Mouse (Mus musculus) heart, embryonic 11.5 days (tissue): Measurements from ENCODE around the gene Fryl. TPM values are rescaled to one million over a fixed set of nuclear protein-coding genes. Genes with fewer than 3 reads are reported as not detected.

ENCODE experiments used
- ATAC-seq: fragments of 200-750 bp; cut with Nextera tagmentation; replicated peaks from 2 replicates; pipeline ENCODE4 v1.8.0; 2017; ENCODE audit warnings: moderate library complexity; ENCODE audit not compliant: insufficient number of reproducible peaks, low FRiP score, low TSS enrichment
- H3K27ac ChIP-seq: fragments of 300-500 bp; sonication (generic); 2 replicates; pipeline ENCODE4 v1.5.1; 2014; ENCODE audit warnings: mild to moderate bottlenecking, low read depth, low read length
- H3K27me3 ChIP-seq: fragments of 300-500 bp; sonication (generic); 2 replicates; pipeline ENCODE4 v1.6.1; 2014; ENCODE audit warnings: mild to moderate bottlenecking, low read length, mixed read lengths; ENCODE audit not compliant: control insufficient read depth, insufficient read depth
- H3K36me3 ChIP-seq: fragments of 300-500 bp; sonication (generic); 2 replicates; pipeline ENCODE4 v1.6.1; 2014; ENCODE audit warnings: mild to moderate bottlenecking, low read length, moderate library complexity, mixed read lengths; ENCODE audit not compliant: control insufficient read depth, insufficient read depth
- H3K4me1 ChIP-seq: fragments of 300-500 bp; sonication (generic); 2 replicates; pipeline ENCODE4 v1.6.1; 2014; ENCODE audit warnings: low read length; ENCODE audit not compliant: control insufficient read depth, insufficient read depth
- H3K4me2 ChIP-seq: fragments of 300-500 bp; sonication (generic); 2 replicates; pipeline ENCODE4 v1.6.1; 2014; ENCODE audit warnings: mild to moderate bottlenecking, moderate library complexity
- H3K4me3 ChIP-seq: fragments of 300-500 bp; sonication (generic); 2 replicates; pipeline ENCODE4 v1.5.1; 2014; ENCODE audit warnings: low read depth, low read length
- H3K9ac ChIP-seq: fragments of 300-500 bp; sonication (generic); 2 replicates; pipeline ENCODE4 v1.6.1; 2014; ENCODE audit warnings: mild to moderate bottlenecking, low read depth, low read length, moderate library complexity
- H3K9me3 ChIP-seq: fragments of 300-500 bp; sonication (generic); replicated peaks from 2 replicates; pipeline ENCODE4 v1.6.1; 2016; ENCODE audit warnings: low read length; ENCODE audit not compliant: control insufficient read depth
- WGBS: fragments of 180-500 bp; shearing (Covaris S2); extraction: QIAGEN DNeasy Blood & Tissue Kit; methylation state at CpG from one replicate; pipeline ENCODE4 v1.1.7; 2014; ENCODE audit not compliant: insufficient replicate concordance; 5-methylcytosine and 5-hydroxymethylcytosine counted together
- polyA plus RNA-seq: library from polyadenylated mRNA; unstranded; fragments of >200 nt; fragmentation: Nextera tagmentation; extraction: Ambion mirVana; gene quantifications from 2 replicates; pipeline ENCODE4 v1.2.1, GENCODE M21; 2014

Gene Fryl
- polyA plus RNA-seq, 1 experiment from 2014 or later, result 40.8 TPM

GRCm38 (mm10) chr5:72974602-72975001 lies 281.8 kb downstream of the Fryl start, which contains the start of gene Gm10135:
TSS of gene Gm10135 (minus strand) at chr5:72974702.
- H3K36me3 ChIP-seq, result peaks cover 17% of the 10 kb centered on the region

GRCm38 (mm10) chr5:72972934-72973333 lies 283.5 kb downstream of the Fryl start:
- H3K4me2 ChIP-seq, result no peak overlapping the region
- 63% methylated on average over 5 of the region's 5 CpGs for WGBS
- H3K27me3 ChIP-seq, result no peaks in the 10 kb centered on the region
- no peaks in the 10 kb centered on the region for H3K4me1 ChIP-seq
- H3K36me3 ChIP-seq, result peaks cover 17% of the 10 kb centered on the region
- no peak overlapping the region; the same call in 1 of the 2 replicates for H3K27ac ChIP-seq
- H3K9ac ChIP-seq, result no peak overlapping the region
- no peaks in the 10 kb centered on the region for H3K9me3 ChIP-seq
- no peak overlapping the region for H3K4me3 ChIP-seq
- ATAC-seq, result no peak

More at GRCm38 (mm10) chr5:72974602-72975001, 281.8 kb downstream of the Fryl start, which contains the start of gene Gm10135:
- H3K9me3 ChIP-seq, result no peaks in the 10 kb centered on the region
- H3K27ac ChIP-seq, result no peak within 1 kb of the TSS
- no peak within 1 kb of the TSS for H3K4me2 ChIP-seq
- WGBS, result 95% methylated on average over 7 of the region's 7 CpGs
- no peak for ATAC-seq
- no peak within 1 kb of the TSS for H3K4me3 ChIP-seq
- H3K27me3 ChIP-seq, result no peaks in the 10 kb centered on the region
- no peaks in the 10 kb centered on the region for H3K4me1 ChIP-seq
- no peak within 1 kb of the TSS for H3K9ac ChIP-seq

- H3K27me3 ChIP-seq, result no peaks in the 10 kb centered on the region
- no peak overlapping the region for H3K4me2 ChIP-seq
- H3K4me1 ChIP-seq, result no peaks in the 10 kb centered on the region
- H3K9ac ChIP-seq, result no peak overlapping the region
- peaks cover 17% of the 10 kb centered on the region for H3K36me3 ChIP-seq
- H3K9me3 ChIP-seq, result no peaks in the 10 kb centered on the region
- no peak overlapping the region for H3K4me3 ChIP-seq
- 73% methylated on average over 4 of the region's 4 CpGs for WGBS
- no peak for ATAC-seq
- H3K27ac ChIP-seq, result no peak overlapping the region; the same call in 1 of the 2 replicates
Observed at GRCm38 (mm10) chr5:72972435-72972834, 284.0 kb downstream of the Fryl start.

Other genes with a start within 250 kb of the Fryl start
- 0.43 and 0.72 TPM in 2 replicates for gene Slc10a4, start 249.7 kb downstream of the Fryl start, polyA plus RNA-seq
- gene Ociad1, start 36.2 kb upstream of the Fryl start, polyA plus RNA-seq, result 156 and 190 TPM in 2 replicates
- gene Ociad2, start 84.4 kb upstream of the Fryl start, polyA plus RNA-seq, result 21.6 and 22.5 TPM in 2 replicates
- gene Cwh43, start 149.5 kb upstream of the Fryl start, polyA plus RNA-seq, result not detected in 2 replicates
- gene Dcun1d4, start 224.4 kb upstream of the Fryl start, polyA plus RNA-seq, result 22.2 and 22.6 TPM in 2 replicates